Mouse (Mus musculus): ENCODE measurements around the gene 5730455P16Rik. TPM values are rescaled to one million over a fixed set of nuclear protein-coding genes. Genes with fewer than 3 reads are reported as not detected.
A peak's percentile ranks its signal among the peaks of the same experiment; 100 is the strongest.
"Not testable (repeated sequence)": the region's sequence is repeated elsewhere in the genome, so short reads cannot be mapped to it uniquely, and the experiment has no call there.

5730455P16Rik gene
- 18.1 and 20.5 TPM in 2 replicates for polyA plus RNA-seq (2015; fragmentation: Nextera tagmentation; extraction: Ambion mirVana)

DNA sequence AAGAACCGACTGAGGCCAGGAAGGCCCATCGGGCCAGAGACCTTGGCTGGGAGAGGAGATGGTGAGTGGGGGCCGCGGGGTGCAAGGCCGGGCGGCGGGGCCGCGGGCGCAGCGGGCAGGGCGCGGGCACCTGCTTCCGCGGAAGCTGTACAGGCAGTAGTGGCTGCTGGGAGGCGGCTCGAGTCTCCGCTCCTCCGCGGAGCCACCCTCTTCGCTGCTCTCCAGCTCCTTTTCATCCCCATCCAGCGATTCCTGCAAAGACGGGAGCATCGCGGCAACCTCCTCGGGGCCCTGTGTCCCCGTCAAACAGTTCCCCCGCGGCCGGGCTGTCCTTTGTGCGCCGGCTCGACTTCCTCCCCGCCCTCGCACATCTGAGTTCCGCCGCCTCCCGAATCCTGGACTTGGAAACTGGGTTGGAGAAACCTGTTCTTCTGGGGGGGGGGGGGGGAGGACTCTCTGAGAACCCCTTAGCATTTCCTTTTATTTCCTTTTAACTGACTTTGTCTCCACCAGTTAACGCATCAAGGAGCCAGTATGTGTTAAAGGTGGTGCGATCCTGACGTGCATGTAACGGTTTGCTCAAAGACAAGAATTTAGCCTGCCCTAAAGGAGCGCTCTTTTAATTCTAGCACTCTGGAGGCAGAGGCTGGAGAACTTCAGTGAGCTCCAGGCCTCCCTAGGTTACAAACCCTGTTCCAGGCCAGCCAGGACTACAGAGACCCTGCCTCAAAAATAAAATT lies at the start of gene 5730455P16Rik:
Gene 5730455P16Rik, minus strand, starts transcription at position 323 of the 740 bp plus-strand sequence.
- Histone ChIP-seq H3K36me3 (peaks cover 5% of the 10 kb centered on the region), H3K9me3 (no peaks in the 10 kb centered on the region), H3K27ac (peak within 1 kb of the TSS; percentile 85), H3K4me2 (peak within 1 kb of the TSS; percentile 89), H3K9ac (peak within 1 kb of the TSS; percentile 96), H3K27me3 (replicated peaks) (no peaks in the 10 kb centered on the region), H3K4me1 (no peaks in the 10 kb centered on the region), H3K4me3 (replicated peaks) (peak within 1 kb of the TSS; percentile 91)
- peak; percentile 75 for ATAC-seq (ENCODE audit: insufficient read depth, low FRiP score, low read depth)
- WGBS = under 1% methylated on average over 43 of the region's 43 CpGs

DNA sequence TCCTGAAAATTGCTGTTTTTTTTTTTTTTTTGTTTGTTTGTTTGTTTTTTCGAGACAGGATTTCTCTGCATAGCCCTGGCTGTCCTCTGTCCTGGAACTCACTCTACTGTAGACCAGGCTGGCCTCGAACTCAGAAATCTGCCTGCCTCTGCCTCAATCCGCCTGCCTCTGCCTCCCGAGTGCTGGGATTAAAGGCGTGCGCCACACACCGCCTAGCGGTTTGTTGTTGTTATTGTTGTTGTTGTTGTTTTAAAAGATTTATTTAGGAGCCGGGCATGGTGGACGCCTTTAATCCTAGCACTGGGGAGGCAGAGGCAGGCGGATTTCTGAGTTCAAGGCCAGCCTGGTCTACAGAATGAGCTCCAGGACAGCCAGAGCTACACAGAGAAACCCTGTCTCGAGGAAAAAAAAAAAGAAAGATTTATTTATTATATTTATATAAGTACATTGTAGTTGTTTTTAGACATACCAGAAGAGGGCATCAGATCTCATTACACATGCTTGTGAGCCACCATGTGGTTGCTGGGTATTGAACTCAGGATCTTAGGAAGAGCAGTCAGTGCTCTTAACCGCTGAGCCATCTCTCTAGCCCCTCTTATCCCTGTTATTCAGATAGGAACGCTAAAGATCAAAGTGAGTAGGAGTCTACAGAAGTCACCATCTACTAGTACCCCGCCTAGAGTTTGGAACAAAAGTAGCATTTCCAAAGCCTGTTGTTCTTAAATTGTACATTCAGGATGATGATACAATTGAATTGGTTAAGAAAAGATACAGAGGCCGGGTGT lies 48.4 kb upstream of the 5730455P16Rik start:
- not testable (repeated sequence) for H3K36me3 ChIP-seq; H3K27ac ChIP-seq; H3K9ac ChIP-seq; H3K4me3 ChIP-seq (replicated peaks); H3K4me1 ChIP-seq; H3K9me3 ChIP-seq; H3K4me2 ChIP-seq; H3K27me3 ChIP-seq (replicated peaks); ATAC-seq (ENCODE audit: insufficient read depth, low FRiP score, low read depth)
- WGBS = 79% methylated on average over 16 of the region's 16 CpGs

DNA sequence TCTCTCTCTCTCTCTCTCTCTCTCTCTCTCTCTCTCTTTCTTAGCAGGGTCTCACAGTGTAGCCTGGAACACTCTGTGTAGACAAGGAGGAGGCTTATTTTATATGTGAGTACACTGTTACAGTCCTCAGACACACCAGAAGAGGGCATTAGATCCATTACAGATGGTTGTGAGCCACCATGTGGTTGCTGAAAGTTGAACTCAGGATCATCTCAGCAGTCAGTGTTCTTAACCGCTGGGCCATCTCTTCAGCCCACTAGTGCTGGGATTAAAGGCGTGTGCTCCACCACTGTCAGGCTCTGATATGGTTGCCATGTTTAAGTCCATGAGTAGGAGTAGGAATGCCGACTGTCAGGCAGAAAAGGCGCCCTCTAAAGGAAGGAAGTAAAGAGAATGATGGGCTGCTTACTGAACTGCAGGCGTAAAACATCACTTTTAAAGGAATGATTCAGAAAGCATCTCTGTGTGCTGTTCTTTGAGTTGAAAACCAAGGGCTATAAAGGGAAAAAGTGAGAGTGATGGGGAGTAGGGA lies 47.5 kb upstream of the 5730455P16Rik start:
- Histone ChIP-seq H3K4me1 (peaks cover 4% of the 10 kb centered on the region; the same call in 1 of the 2 replicates), H3K27ac (no peak overlapping the region), H3K4me3 (replicated peaks) (no peak overlapping the region), H3K9me3 (no peaks in the 10 kb centered on the region), H3K36me3 (no peaks in the 10 kb centered on the region), H3K4me2 (no peak overlapping the region), H3K27me3 (replicated peaks) (no peaks in the 10 kb centered on the region), H3K9ac (no peak overlapping the region)
- no peak for ATAC-seq (ENCODE audit: insufficient read depth, low FRiP score, low read depth)
- WGBS = 61% methylated on average over 5 of the region's 5 CpGs

- H3K36me3 ChIP-seq = no peaks in the 10 kb centered on the region
- no peak overlapping the region for H3K9ac ChIP-seq
- peaks cover 1% of the 10 kb centered on the region; the same call in 1 of the 2 replicates for H3K4me1 ChIP-seq
- 77% methylated on average over 2 of the region's 2 CpGs for WGBS
- no peaks in the 10 kb centered on the region for H3K9me3 ChIP-seq
- no peak overlapping the region for H3K4me3 ChIP-seq (replicated peaks)
- ATAC-seq (ENCODE audit: insufficient read depth, low FRiP score, low read depth) = no peak
- no peaks in the 10 kb centered on the region for H3K27me3 ChIP-seq (replicated peaks)
- H3K4me2 ChIP-seq = no peak overlapping the region
- no peak overlapping the region for H3K27ac ChIP-seq
Measured at GRCm38 (mm10) chr11:80424691-80425090, 46.9 kb upstream of the 5730455P16Rik start.

DNA sequence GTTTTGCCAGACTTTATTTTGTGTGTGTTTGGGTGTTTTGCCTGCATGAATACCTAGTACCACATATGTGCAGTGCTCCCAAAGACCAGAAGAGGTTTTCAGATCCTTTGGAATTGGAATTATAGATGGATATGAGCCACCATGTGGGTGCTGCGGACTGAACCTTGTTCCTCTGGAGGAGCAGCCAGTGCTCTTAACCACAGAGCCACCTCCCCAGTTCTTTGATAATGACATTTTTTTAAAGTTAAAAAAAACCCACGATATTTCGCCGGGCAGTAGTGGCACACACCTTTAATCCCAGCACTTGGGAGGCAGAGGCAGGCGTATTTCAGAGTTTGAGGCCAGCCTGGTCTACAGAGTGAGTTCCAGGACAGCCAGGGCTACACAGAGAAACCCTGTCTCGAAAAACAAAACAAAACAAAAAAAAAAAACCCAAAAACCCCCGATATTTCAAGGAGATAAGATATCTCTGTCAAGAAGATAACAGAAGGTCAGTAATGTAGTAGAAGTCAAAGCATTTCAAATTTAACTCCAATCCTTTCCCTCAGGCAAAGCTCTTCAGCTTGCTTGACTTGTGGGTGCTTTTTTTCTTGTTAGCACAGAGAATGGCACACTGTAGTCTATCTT lies 43.7 kb upstream of the 5730455P16Rik start:
- Histone ChIP-seq H3K4me2 (no peak overlapping the region), H3K27ac (no peak overlapping the region), H3K27me3 (replicated peaks) (no peaks in the 10 kb centered on the region), H3K4me1 (no peaks in the 10 kb centered on the region), H3K9ac (no peak overlapping the region), H3K9me3 (no peaks in the 10 kb centered on the region), H3K4me3 (replicated peaks) (no peak overlapping the region), H3K36me3 (no peaks in the 10 kb centered on the region)
- WGBS = 76% methylated on average over 7 of the region's 7 CpGs
- ATAC-seq (ENCODE audit: insufficient read depth, low FRiP score, low read depth) = no peak

DNA sequence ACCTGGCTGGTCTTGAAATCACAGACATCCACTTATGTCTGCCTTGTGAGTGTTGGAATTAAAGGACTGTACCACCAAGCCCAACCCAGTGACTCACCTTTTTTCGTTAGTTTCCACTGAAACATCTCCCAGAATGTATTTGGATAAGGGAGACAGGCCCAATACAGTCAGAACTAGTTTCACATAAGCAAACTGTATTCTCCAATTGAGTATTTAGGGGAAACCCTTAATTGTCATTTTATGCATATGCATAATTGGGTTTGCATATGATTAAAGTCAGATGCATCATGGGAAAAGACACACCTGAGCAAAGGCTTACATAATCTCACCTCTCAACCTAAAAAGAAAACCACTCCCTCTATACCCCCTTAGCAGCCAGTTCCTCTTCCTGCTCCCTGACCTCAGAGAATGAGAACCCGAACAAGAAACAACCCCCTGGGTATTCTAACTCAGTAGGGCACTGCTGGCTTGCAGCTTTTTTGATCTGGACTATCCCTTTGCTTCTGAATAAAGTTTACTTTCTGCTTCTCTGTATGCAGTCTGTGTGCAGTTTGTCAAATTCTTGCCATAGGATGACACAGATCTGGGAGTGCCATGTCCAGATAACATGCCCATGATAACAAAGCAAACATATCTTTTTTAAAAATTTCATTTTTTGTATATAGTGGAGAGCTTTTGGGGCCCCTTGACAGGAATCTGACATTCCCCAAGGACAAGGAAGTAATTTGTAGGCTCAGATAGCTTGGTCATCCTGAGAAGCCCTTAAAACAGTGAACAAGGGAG lies 42.6 kb upstream of the 5730455P16Rik start:
- H3K36me3 ChIP-seq = no peaks in the 10 kb centered on the region; the same call in 1 of the 2 replicates
- 51% methylated on average over 2 of the region's 2 CpGs for WGBS
- no peak overlapping the region for H3K4me2 ChIP-seq
- ATAC-seq (ENCODE audit: insufficient read depth, low FRiP score, low read depth) = no peak
- H3K4me3 ChIP-seq (replicated peaks) = no peak overlapping the region
- no peaks in the 10 kb centered on the region for H3K27me3 ChIP-seq (replicated peaks)
- H3K27ac ChIP-seq = no peak overlapping the region
- no peaks in the 10 kb centered on the region for H3K9me3 ChIP-seq
- no peaks in the 10 kb centered on the region for H3K4me1 ChIP-seq
- no peak overlapping the region for H3K9ac ChIP-seq

DNA sequence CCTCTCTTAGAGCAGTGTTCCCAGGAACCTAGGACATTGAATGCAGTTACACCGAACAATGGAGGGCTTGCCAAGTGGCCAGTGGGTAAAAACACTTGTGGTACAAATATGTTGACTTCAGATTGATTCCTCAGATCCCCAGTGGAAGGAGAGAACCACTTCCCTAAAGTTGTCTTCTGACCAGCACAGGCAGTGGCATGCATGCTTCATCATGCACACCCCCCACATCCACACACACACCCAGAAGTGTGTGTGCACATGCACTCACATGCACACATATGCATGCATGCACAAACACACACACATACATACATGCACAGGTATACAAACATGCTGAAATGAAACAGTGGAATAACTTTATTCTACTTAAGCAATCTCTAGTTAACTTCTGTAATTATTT lies 41.9 kb upstream of the 5730455P16Rik start:
- Histone ChIP-seq H3K27ac (no peak overlapping the region), H3K27me3 (replicated peaks) (no peaks in the 10 kb centered on the region), H3K4me2 (no peak overlapping the region), H3K4me3 (replicated peaks) (no peak overlapping the region), H3K4me1 (no peaks in the 10 kb centered on the region), H3K36me3 (peaks cover 3% of the 10 kb centered on the region; the same call in 1 of the 2 replicates), H3K9me3 (no peaks in the 10 kb centered on the region), H3K9ac (no peak overlapping the region)
- WGBS = 91% methylated on average over 1 of the region's 1 CpGs
- ATAC-seq (ENCODE audit: insufficient read depth, low FRiP score, low read depth) = no peak

- Histone ChIP-seq H3K9me3 (no peaks in the 10 kb centered on the region), H3K27me3 (replicated peaks) (no peaks in the 10 kb centered on the region), H3K4me2 (no peak overlapping the region), H3K9ac (no peak overlapping the region), H3K27ac (no peak overlapping the region), H3K36me3 (peaks cover 3% of the 10 kb centered on the region; the same call in 1 of the 2 replicates), H3K4me3 (replicated peaks) (no peak overlapping the region), H3K4me1 (no peaks in the 10 kb centered on the region)
- ATAC-seq (ENCODE audit: insufficient read depth, low FRiP score, low read depth) = no peak
- 89% methylated on average over 5 of the region's 5 CpGs for WGBS
Measured at GRCm38 (mm10) chr11:80417085-80417484, 39.3 kb upstream of the 5730455P16Rik start.

DNA sequence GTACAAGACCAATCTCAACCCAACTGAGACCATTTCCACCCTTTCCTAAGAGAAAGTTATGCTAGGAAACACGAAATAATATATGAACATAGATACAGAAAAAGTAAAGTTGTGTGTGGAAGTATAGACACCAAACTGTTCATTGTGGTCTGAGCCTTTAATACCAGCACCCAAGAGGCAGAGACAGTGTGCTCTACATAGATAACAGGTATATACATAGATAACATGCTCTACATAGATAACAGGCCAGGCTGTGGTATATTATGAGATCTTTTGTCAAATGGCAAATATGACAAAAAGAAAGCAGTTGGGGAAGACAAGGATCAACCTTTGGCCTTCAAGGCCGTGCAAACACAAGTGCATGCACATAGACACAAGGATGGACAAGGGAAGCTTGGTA lies 32.5 kb upstream of the 5730455P16Rik start:
- ATAC-seq (ENCODE audit: insufficient read depth, low FRiP score, low read depth) = no peak
- H3K27me3 ChIP-seq (replicated peaks) = no peaks in the 10 kb centered on the region
- H3K36me3 ChIP-seq = peaks cover 25% of the 10 kb centered on the region
- 91% methylated on average over 2 of the region's 2 CpGs for WGBS
- H3K27ac ChIP-seq = no peak overlapping the region
- H3K4me2 ChIP-seq = no peak overlapping the region
- H3K9me3 ChIP-seq = no peaks in the 10 kb centered on the region
- H3K4me3 ChIP-seq (replicated peaks) = no peak overlapping the region
- no peak overlapping the region for H3K9ac ChIP-seq
- H3K4me1 ChIP-seq = no peaks in the 10 kb centered on the region

GRCm38 (mm10) chr11:80407878-80408277 lies 30.0 kb upstream of the 5730455P16Rik start:
- not testable (repeated sequence) for H3K9me3 ChIP-seq; H3K27me3 ChIP-seq (replicated peaks); H3K9ac ChIP-seq; H3K4me1 ChIP-seq; H3K4me2 ChIP-seq; ATAC-seq (ENCODE audit: insufficient read depth, low FRiP score, low read depth); H3K4me3 ChIP-seq (replicated peaks); H3K27ac ChIP-seq
- 96% methylated on average over 6 of the region's 6 CpGs for WGBS
- peaks cover 30% of the 10 kb centered on the region for H3K36me3 ChIP-seq

DNA sequence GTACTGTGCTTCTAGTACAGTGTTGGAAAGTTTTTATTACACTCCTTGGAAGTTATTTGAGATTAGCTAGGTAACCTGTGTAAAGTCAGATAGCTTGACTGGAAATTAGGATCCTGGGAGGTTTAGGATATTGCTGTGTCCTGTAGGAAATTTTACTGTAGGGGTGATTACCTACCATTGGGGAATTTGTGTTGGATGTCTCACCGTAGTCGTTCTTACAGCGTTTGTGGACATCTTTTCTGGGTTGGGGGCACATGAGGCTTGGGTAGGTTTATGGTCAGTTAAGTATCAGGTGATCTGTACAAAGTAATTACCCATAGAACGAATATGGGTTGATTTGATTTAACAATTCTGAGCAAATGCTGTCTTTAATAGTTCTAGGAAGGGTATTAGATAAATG lies 18.8 kb upstream of the 5730455P16Rik start:
- H3K9ac ChIP-seq = no peak overlapping the region
- peaks cover 36% of the 10 kb centered on the region for H3K36me3 ChIP-seq
- H3K4me2 ChIP-seq = no peak overlapping the region
- no peak overlapping the region for H3K27ac ChIP-seq
- H3K4me3 ChIP-seq (replicated peaks) = no peak overlapping the region
- H3K9me3 ChIP-seq = no peaks in the 10 kb centered on the region
- H3K27me3 ChIP-seq (replicated peaks) = no peaks in the 10 kb centered on the region
- no peaks in the 10 kb centered on the region for H3K4me1 ChIP-seq
- 88% methylated on average over 4 of the region's 4 CpGs for WGBS
- ATAC-seq (ENCODE audit: insufficient read depth, low FRiP score, low read depth) = no peak

All from stomach, embryonic 15.5 days (tissue).